Mouse (Mus musculus): Measurements from ENCODE around the gene Rpl37. TPM values are rescaled to one million over a fixed set of nuclear protein-coding genes. Genes with fewer than 3 reads are reported as not detected.

Gene Rpl37
- polyA plus RNA-seq, 3 experiments from 2014 or later = 1,587 to 2,567 (median 2,159) TPM

- ATAC-seq = no peak
Observed at GRCm38 (mm10) chr15:5155093-5155492, 38.6 kb downstream of the Rpl37 start.

- ATAC-seq = no peak
Observed at GRCm38 (mm10) chr15:5156355-5156754, 39.9 kb downstream of the Rpl37 start.

DNA sequence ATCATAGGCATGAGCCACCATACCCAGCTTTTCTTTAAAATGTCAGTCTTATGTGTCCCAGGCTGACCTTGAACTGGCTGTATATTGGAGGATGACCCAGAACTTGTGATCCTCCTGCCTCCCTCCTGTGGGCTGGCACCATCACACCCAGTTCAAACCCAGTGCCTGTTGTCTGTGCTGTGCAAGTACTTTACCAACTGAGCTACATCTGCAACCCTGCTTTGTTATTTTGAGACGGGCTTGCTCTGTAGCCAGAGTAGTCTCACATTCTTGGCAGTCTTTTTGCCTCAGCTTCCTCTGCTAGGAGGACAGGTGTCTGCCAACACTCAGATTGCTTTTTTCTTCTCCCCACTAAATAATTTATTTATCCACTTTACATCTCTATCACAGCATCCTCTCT is 40.9 kb downstream of the Rpl37 start:
- no peak for ATAC-seq

DNA sequence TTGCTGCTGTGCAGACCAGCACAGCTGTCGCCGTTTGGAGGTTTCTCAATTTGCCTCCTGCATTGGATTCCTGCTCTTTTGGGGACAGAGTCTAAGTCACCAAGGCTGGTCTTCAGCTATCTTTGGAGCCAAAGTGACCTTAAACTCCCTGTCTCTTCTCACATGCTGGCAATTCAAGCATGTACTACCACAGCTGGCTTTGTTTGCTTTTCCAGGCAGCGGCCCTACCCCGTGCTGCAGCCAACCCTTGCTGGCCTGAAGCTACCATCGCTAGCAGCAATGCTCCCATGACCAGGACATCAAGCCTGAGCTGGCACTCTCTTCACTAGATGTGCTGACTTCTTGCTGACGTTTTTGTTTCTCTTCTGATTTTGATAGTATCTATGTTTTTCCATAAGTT is 42.4 kb downstream of the Rpl37 start:
- ATAC-seq = no peak

- ATAC-seq = no peak
Observed at GRCm38 (mm10) chr15:5165121-5165773, 48.8 kb downstream of the Rpl37 start.

Other genes with a start within 250 kb of the Rpl37 start
- not detected for gene Mroh2b, start 217.9 kb upstream of the Rpl37 start, polyA plus RNA-seq (2017; shearing (Covaris generic))
- gene C7, start 52.9 kb upstream of the Rpl37 start, polyA plus RNA-seq (2017; shearing (Covaris generic)) = not detected
- 10 to 100 TPM; 15.9 to 41.4 (median 35.3) TPM for gene Card6, start 8.1 kb upstream of the Rpl37 start, polyA plus RNA-seq (2017; shearing (Covaris generic))
- gene Prkaa1, start 27.2 kb downstream of the Rpl37 start, polyA plus RNA-seq (2017; shearing (Covaris generic)) = 10 to 100 TPM; 18.1 to 22.5 (median 21.9) TPM
- 10 to 100 TPM; 58.5 to 62.4 (median 61.3) TPM for gene Ttc33, start 68.9 kb downstream of the Rpl37 start, polyA plus RNA-seq (2017; shearing (Covaris generic))
- 10 to 100 TPM; 25.0 to 27.1 (median 26.3) TPM for gene Ptger4, start 127.5 kb downstream of the Rpl37 start, polyA plus RNA-seq (2017; shearing (Covaris generic))